Mouse (Mus musculus): ENCODE data around the gene Cldn24.

DNA sequence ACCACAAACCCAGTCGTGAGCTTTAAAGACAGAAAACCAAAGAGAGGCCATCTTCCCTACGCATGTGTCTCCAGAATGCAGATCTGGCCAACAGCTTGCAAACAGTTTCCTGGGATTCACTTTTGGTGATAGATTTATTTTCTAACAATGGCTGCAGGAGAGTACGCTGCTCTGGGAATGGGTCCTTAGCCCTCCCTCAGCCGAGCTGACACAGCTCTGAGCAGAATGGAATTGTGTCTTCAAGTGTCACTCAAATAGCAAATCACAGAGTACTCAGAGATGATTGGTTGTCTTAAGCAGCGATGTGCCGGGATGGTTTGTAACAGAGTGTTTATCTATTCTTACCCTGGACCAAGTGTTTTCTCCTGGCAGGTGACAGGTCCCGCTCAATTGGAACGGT lies 2.9 kb upstream of the Cldn24 start:
- TF ChIP-seq CTCF (conservative IDR thresholded peaks at IDR 0.05; ENCODE audit: insufficient read depth, insufficient read length, low read depth, low read length) (no peak), POLR2A (IDR thresholded peaks at IDR 0.05; ENCODE audit: low read depth, low read length) (no peak)

All from kidney, adult 2 months (tissue).